Mouse (Mus musculus) CH12.LX (cell line): Measurements from ENCODE around the gene Gm826. TPM values are rescaled to one million over a fixed set of nuclear protein-coding genes. Genes with fewer than 3 reads are reported as not detected.

Source experiments
- DNase-seq: peaks from one replicate; pipeline ENCODE4 v3.0.0-alpha.2; 2013; ENCODE audit errors: extremely low read depth
- H3K27ac ChIP-seq: 2 replicates; pipeline ENCODE4 v1.5.1; 2012; ENCODE audit warnings: low read depth, mild to moderate bottlenecking, control low read depth, moderate library complexity; ENCODE audit not compliant: insufficient read depth
- H3K27me3 ChIP-seq: replicated peaks from 2 replicates; pipeline ENCODE3; 2012; ENCODE audit warnings: inconsistent platforms
- H3K36me3 ChIP-seq, 2 experiments: replicated peaks in 1 of 2; 2 replicates each; pipeline versions ENCODE3 to v1.6.1; 2012; ENCODE audit warnings: inconsistent platforms in 1 of 2, low read length in 1 of 2, mild to moderate bottlenecking in 1 of 2, mixed read lengths in 1 of 2, moderate library complexity in 1 of 2; ENCODE audit not compliant: control insufficient read depth in 1 of 2, insufficient read depth in 1 of 2
- H3K4me1 ChIP-seq, 2 experiments: 2 replicates each; pipeline ENCODE4 v1.6.1; 2012; ENCODE audit warnings: inconsistent platforms in 1 of 2, moderate library complexity in 1 of 2; ENCODE audit not compliant: insufficient read depth in 2 of 2, control insufficient read depth in 1 of 2
- H3K4me2 ChIP-seq: 2 replicates; pipeline ENCODE4 v1.6.1; 2012; ENCODE audit warnings: low read depth, mild to moderate bottlenecking, control low read depth; ENCODE audit not compliant: poor library complexity, insufficient read depth, severe bottlenecking
- H3K4me3 ChIP-seq, 3 experiments: fragments of 150-350 bp in 1 of 3; sonication (generic) in 1 of 3; replicated peaks in 1 of 3; 2 replicates each; pipeline versions ENCODE3 to v1.5.1; 2011 to 2012; ENCODE audit warnings: low read depth in 2 of 3, low read length in 2 of 3, mild to moderate bottlenecking in 2 of 3, moderate library complexity in 2 of 3, control low read depth in 1 of 3, improper control_type of control experiment in 1 of 3, inconsistent platforms in 1 of 3, mixed read lengths in 1 of 3; ENCODE audit not compliant: poor library complexity in 1 of 3
- H3K79me2 ChIP-seq: replicated peaks from 2 replicates; pipeline ENCODE4 v1.6.1; 2012; ENCODE audit warnings: mild to moderate bottlenecking, moderate library complexity; ENCODE audit not compliant: control insufficient read depth, poor library complexity, insufficient read depth, severe bottlenecking; ENCODE audit errors: extremely low read depth
- H3K9ac ChIP-seq: 2 replicates; pipeline ENCODE4 v1.6.1; 2012; ENCODE audit warnings: low read depth, mild to moderate bottlenecking, control low read depth, moderate library complexity; ENCODE audit not compliant: insufficient read depth
- H3K9me3 ChIP-seq: replicated peaks from 2 replicates; pipeline ENCODE3; 2012; ENCODE audit warnings: low read length, inconsistent platforms, mixed read lengths
- CHD1 ChIP-seq: IDR thresholded peaks from 2 replicates; pipeline ENCODE4 v1.6.1; 2012; ENCODE audit warnings: low read depth, low read length, improper control_type of control experiment, inconsistent platforms
- E2F4 ChIP-seq: IDR thresholded peaks from 2 replicates; pipeline ENCODE4 v1.6.1; 2011; ENCODE audit warnings: low read depth, low read length, improper control_type of control experiment; ENCODE audit not compliant: insufficient replicate concordance
- ELF1 ChIP-seq: IDR thresholded peaks from 2 replicates; pipeline ENCODE4 v1.6.1; 2014; ENCODE audit warnings: low read depth, mild to moderate bottlenecking, inconsistent platforms, low read length, improper control_type of control experiment
- EP300 ChIP-seq: IDR thresholded peaks from 2 replicates; pipeline ENCODE4 v1.6.1; 2011; ENCODE audit warnings: low read length, improper control_type of control experiment
- JUND ChIP-seq: conservative IDR thresholded peaks from 2 replicates; pipeline ENCODE4 v1.6.1; 2011; ENCODE audit warnings: low read depth, low read length, improper control_type of control experiment
- MAZ ChIP-seq: IDR thresholded peaks from 2 replicates; pipeline ENCODE4 v1.6.1; 2012; ENCODE audit warnings: low read depth, mild to moderate bottlenecking, inconsistent platforms, low read length, improper control_type of control experiment, moderate library complexity
- SIN3A ChIP-seq: IDR thresholded peaks from 2 replicates; pipeline ENCODE4 v1.6.1; 2012; ENCODE audit warnings: low read length, improper control_type of control experiment, inconsistent platforms
- SMC3 ChIP-seq: IDR thresholded peaks from 2 replicates; pipeline ENCODE4 v1.6.1; 2011; ENCODE audit warnings: low read depth, low read length, improper control_type of control experiment
- TBP ChIP-seq: conservative IDR thresholded peaks from 2 replicates; pipeline ENCODE4 v1.6.1; 2011; ENCODE audit warnings: low read depth, low read length, improper control_type of control experiment
- UBTF ChIP-seq: IDR thresholded peaks from 2 replicates; pipeline ENCODE4 v1.6.1; 2012; ENCODE audit warnings: low read depth, mild to moderate bottlenecking, inconsistent platforms, low read length, improper control_type of control experiment, moderate library complexity
- ZC3H11A ChIP-seq: IDR thresholded peaks from 2 replicates; pipeline ENCODE4 v1.6.1; 2012; ENCODE audit warnings: low read depth, mild to moderate bottlenecking, inconsistent platforms, low read length, improper control_type of control experiment
- ZNF384 ChIP-seq: IDR thresholded peaks from 2 replicates; pipeline ENCODE4 v1.6.1; 2012; ENCODE audit warnings: low read depth, low read length, improper control_type of control experiment, inconsistent platforms
- dilution Hi-C: fragments of 300-500 bp; cut with MboI; formaldehyde crosslinking; loops from 2 replicates; pipeline ENCODE4 v1.14.3; 2020; ENCODE audit warnings: low sequenced_read_pairs; ENCODE audit not compliant: extremely low pct_unique_long_range_greater_than_20kb, extremely low pct_ligation_motif_present
- in situ Hi-C: fragments of 300-500 bp; cut with MboI; formaldehyde crosslinking; loops from 3 replicates; pipeline ENCODE4 v1.14.3; 2019; ENCODE audit warnings: low sequenced_read_pairs, low pct_ligation_motif_present, low pct_unique_long_range_greater_than_20kb, mixed read lengths
- polyA plus RNA-seq: library from polyadenylated mRNA; unstranded; fragments of >175 nt; gene quantifications from 2 replicates; pipeline ENCODE4 v1.2.1, GENCODE M21; 2012; ENCODE audit warnings: low read depth; ENCODE audit not compliant: insufficient read length
- total RNA-seq, 2 experiments: library from RNA; depleted of rRNA; stranded (reverse); fragments of 300-350 nt in 1 of 2; fragments of >200 nt in 1 of 2; gene quantifications; 2 replicates each; pipeline ENCODE4 v1.2.3; 2012 to 2014

Gene Gm826
- total and polyA plus RNA-seq, 3 experiments = 0.32 TPM; not detected in 2

- no peak overlapping the region for H3K9ac ChIP-seq
- no peaks in the 10 kb centered on the region for H3K36me3 ChIP-seq
- no peak overlapping the region for H3K4me2 ChIP-seq
- no peaks in the 10 kb centered on the region for H3K27me3 ChIP-seq
- no peaks in the 10 kb centered on the region for H3K79me2 ChIP-seq
- in situ Hi-C loops = no loop called here
- TF ChIP-seq UBTF = no peak
- TF ChIP-seq ELF1 = no peak
- no peak for TF ChIP-seq CHD1
- TF ChIP-seq MAZ = no peak
- TF ChIP-seq SMC3 = no peak
- TF ChIP-seq TBP = no peak
- TF ChIP-seq ZNF384 = no peak
- TF ChIP-seq ZC3H11A = no peak
- no peak overlapping the region for H3K27ac ChIP-seq
- H3K4me1 ChIP-seq = peaks cover 2 to 19% of the 10 kb centered on the region in 2 experiments; a peak in 3 of 4 replicates
- dilution Hi-C loops = no loop called here
- no peaks in the 10 kb centered on the region for H3K9me3 ChIP-seq
- H3K4me3 ChIP-seq = no peak overlapping the region
- DNase-seq = no peak
These were observed 5.6 kb upstream of the Gm826 start for GRCm38 (mm10) chr2:160339595-160339994.

GRCm38 (mm10) chr2:160336053-160336452 lies 2.1 kb upstream of the Gm826 start:
- H3K9me3 ChIP-seq = no peaks in the 10 kb centered on the region
- in situ Hi-C loops = no loop called here

GRCm38 (mm10) chr2:160335043-160335442 lies 1.1 kb upstream of the Gm826 start:
- in situ Hi-C loops (no loop called here), dilution Hi-C loops (no loop called here)
- no peak overlapping the region for H3K4me3 ChIP-seq
- H3K27me3 ChIP-seq = no peaks in the 10 kb centered on the region
- H3K4me1 ChIP-seq = peaks cover 2 to 19% of the 10 kb centered on the region in 2 experiments; a peak in 3 of 4 replicates
- no peak for TF ChIP-seq MAZ
- peak; percentile 43; the same call in 1 of the 2 replicates for TF ChIP-seq EP300
- no peak overlapping the region for H3K9ac ChIP-seq
- H3K9me3 ChIP-seq = no peaks in the 10 kb centered on the region
- DNase-seq = peak; percentile 12
- H3K4me2 ChIP-seq = peak overlapping the region; percentile 82
- H3K27ac ChIP-seq = no peak overlapping the region
- H3K36me3 ChIP-seq = no peaks in the 10 kb centered on the region
- no peaks in the 10 kb centered on the region for H3K79me2 ChIP-seq

More at GRCm38 (mm10) chr2:160336053-160336452, 2.1 kb upstream of the Gm826 start:
- Histone ChIP-seq H3K79me2 (no peaks in the 10 kb centered on the region), H3K27ac (no peak overlapping the region), H3K36me3 (no peaks in the 10 kb centered on the region), H3K27me3 (no peaks in the 10 kb centered on the region), H3K4me1 (peaks cover 2 to 19% of the 10 kb centered on the region in 2 experiments; a peak in 3 of 4 replicates), H3K9ac (no peak overlapping the region), H3K4me2 (peak overlapping the region; percentile 44), H3K4me3 (no peak overlapping the region)
- no peak for DNase-seq
- TF ChIP-seq ZC3H11A (no peak), JUND (no peak), MAZ (no peak), SIN3A (no peak), ELF1 (no peak), E2F4 (no peak)
- dilution Hi-C loops = no loop called here
